Mouse (Mus musculus): Measurements from ENCODE around the gene Arrdc2. TPM values are rescaled to one million over a fixed set of nuclear protein-coding genes. Genes with fewer than 3 reads are reported as not detected.

The Arrdc2 gene
- total and polyA plus RNA-seq, 3 experiments: 13.1 to 22.5 TPM; not detected in 1

DNA sequence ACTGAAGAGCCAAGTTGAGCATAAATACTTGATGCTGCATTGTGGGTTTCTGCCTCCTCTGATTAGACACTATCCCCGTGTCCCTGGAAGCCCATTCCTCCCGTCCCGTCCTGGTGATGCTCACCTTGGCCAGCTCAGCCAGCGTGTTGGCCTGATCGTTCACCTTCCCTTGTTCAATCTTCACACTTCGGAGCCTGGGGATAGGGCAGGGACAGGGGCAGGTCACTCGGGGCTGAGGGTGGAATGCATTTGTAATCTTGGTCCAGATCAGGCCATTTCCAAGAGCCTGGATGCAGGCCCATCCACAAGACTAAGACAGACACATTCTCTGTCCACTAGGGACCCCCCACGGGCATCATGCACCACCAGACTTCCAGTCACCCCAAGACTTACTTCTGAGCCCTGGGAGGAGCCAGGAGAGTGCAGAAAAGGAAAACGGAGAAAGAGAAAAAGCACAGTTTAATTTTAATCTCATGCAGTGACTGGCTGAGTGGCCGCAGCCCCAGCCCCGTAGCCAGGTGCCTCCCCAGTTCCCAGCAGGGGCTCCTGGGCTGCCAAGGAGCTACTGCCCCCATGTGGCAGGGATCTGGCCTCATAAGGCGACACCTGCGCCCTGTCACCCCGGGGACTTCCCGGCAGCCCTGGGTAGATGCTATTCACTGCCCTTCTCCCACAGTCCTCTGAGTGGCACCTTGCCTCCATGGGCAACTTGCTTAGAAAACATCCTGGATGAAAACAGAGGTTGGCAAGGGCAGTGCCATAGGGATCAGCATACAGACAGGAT is 7.0 kb upstream of the Arrdc2 start:
- H3K27me3 ChIP-seq (ENCODE audit: control insufficient read depth in 1 of 2, insufficient read depth in 2 of 2, low read length in 2 of 2): no peaks in the 10 kb centered on the region
- no peak for TF ChIP-seq MAZ (IDR thresholded peaks at IDR 0.05; ENCODE audit: low read depth, low read length)
- no peak; the same call in 1 of the 2 replicates for TF ChIP-seq SMC3 (IDR thresholded peaks at IDR 0.05; ENCODE audit: low read depth, low read length)
- peak in 2 of 3 experiments; percentile 26 to 45; a peak in 4 of 6 replicates for TF ChIP-seq CTCF (IDR thresholded peaks at IDR 0.05 in 2 of 3, conservative IDR thresholded peaks at IDR 0.05 in 1 of 3; ENCODE audit: control insufficient read depth in 1 of 3, insufficient read depth in 1 of 3, low read depth in 2 of 3, low read length in 3 of 3, poor library complexity in 1 of 3, severe bottlenecking in 1 of 3)
- H3K79me2 ChIP-seq (ENCODE audit: control insufficient read depth, insufficient read depth, low read length, poor library complexity): no peaks in the 10 kb centered on the region
- no peak overlapping the region for H3K9ac ChIP-seq (ENCODE audit: control insufficient read depth, low read depth, low read length, poor library complexity, severe bottlenecking)
- H3K9me3 ChIP-seq (replicated peaks; ENCODE audit: insufficient read depth, low read length): no peaks in the 10 kb centered on the region
- H3K4me1 ChIP-seq (ENCODE audit: control insufficient read depth in 1 of 2, insufficient read depth in 2 of 2, low read length in 2 of 2): peaks cover 0 to 6% of the 10 kb centered on the region in 2 experiments; a peak in 3 of 4 replicates
- no peak overlapping the region for H3K27ac ChIP-seq (ENCODE audit: control insufficient read depth, low read depth, low read length)
- DNase-seq (ENCODE audit: low read depth, low spot score): no peak
- no peak overlapping the region for H3K4me3 ChIP-seq (ENCODE audit: control insufficient read depth in 1 of 2, insufficient read depth in 1 of 2, low read depth in 2 of 2, low read length in 2 of 2)
- H3K36me3 ChIP-seq (ENCODE audit: control insufficient read depth in 1 of 2, insufficient read depth in 2 of 2, low read length in 2 of 2): peaks cover 0 to 2% of the 10 kb centered on the region in 2 experiments; a peak in 1 of 4 replicates

DNA sequence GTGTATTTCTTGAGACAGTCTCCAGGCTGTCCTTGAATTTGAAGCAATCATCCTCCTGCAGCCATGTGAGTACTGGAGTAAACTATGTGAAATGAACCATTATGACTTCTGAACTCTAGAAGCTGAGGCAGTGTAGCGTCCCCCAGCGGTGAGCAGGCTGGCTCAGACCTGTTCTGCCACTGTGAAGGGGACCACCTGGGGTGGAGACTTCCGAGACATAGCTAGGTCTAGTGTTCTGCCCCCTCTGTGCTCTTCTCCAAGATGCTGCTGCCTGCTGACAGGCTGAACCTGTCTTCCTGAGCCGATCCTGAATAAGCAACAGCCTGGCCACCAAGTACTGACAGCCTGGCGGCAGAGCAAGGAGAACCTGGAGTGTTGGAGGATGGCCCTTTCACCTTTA is 5.6 kb upstream of the Arrdc2 start:
- H3K27ac ChIP-seq (ENCODE audit: control insufficient read depth, low read depth, low read length): no peak overlapping the region
- H3K9ac ChIP-seq (ENCODE audit: control insufficient read depth, low read depth, low read length, poor library complexity, severe bottlenecking): no peak overlapping the region
- no peak for TF ChIP-seq ZKSCAN1 (IDR thresholded peaks at IDR 0.05; ENCODE audit: low read depth, low read length)
- TF ChIP-seq USF1 (IDR thresholded peaks at IDR 0.05; ENCODE audit: low read depth, low read length): no peak
- no peak for TF ChIP-seq NRF1 (IDR thresholded peaks at IDR 0.05; ENCODE audit: insufficient read depth, low read depth, low read length, poor library complexity, severe bottlenecking)
- TF ChIP-seq RCOR1 (IDR thresholded peaks at IDR 0.05; ENCODE audit: low read depth, low read length): no peak
- no peak for TF ChIP-seq SIN3A (IDR thresholded peaks at IDR 0.05; ENCODE audit: low read length)
- no peak for TF ChIP-seq SMC3 (IDR thresholded peaks at IDR 0.05; ENCODE audit: low read depth, low read length)
- TF ChIP-seq TCF12 (IDR thresholded peaks at IDR 0.05; ENCODE audit: low read depth, low read length): no peak
- TF ChIP-seq ETS1 (IDR thresholded peaks at IDR 0.05; ENCODE audit: low read depth, low read length): no peak
- TF ChIP-seq MXI1 (IDR thresholded peaks at IDR 0.05; ENCODE audit: low read depth, low read length): no peak
- TF ChIP-seq ZNF384 (IDR thresholded peaks at IDR 0.05; ENCODE audit: low read depth, low read length): no peak
- no peak for TF ChIP-seq E2F4 (IDR thresholded peaks at IDR 0.05; ENCODE audit: borderline replicate concordance, low read depth, low read length)
- TF ChIP-seq ZMIZ1 (IDR thresholded peaks at IDR 0.05; ENCODE audit: low read depth, low read length): no peak
- no peak for TF ChIP-seq TBP (IDR thresholded peaks at IDR 0.05; ENCODE audit: low read depth, low read length)
- no peak for TF ChIP-seq ZC3H11A (IDR thresholded peaks at IDR 0.05; ENCODE audit: low read depth, low read length)
- TF ChIP-seq NELFE (IDR thresholded peaks at IDR 0.05; ENCODE audit: low read depth, low read length): no peak
- no peak for TF ChIP-seq MYB (IDR thresholded peaks at IDR 0.05; ENCODE audit: low read depth, low read length)
- TF ChIP-seq POLR2A (IDR thresholded peaks at IDR 0.05; ENCODE audit: control insufficient read depth in 1 of 2, insufficient read depth in 1 of 2, low read depth in 1 of 2, low read length in 2 of 2, poor library complexity in 1 of 2): no peak
- no peak for TF ChIP-seq RAD21 (IDR thresholded peaks at IDR 0.05; ENCODE audit: low read depth, low read length)
- TF ChIP-seq JUND (IDR thresholded peaks at IDR 0.05; ENCODE audit: low read depth, low read length): no peak
- no peak for TF ChIP-seq POLR2AphosphoS2 (IDR thresholded peaks at IDR 0.05; ENCODE audit: low read length)
- no peak for DNase-seq (ENCODE audit: low read depth, low spot score)
- H3K36me3 ChIP-seq (ENCODE audit: control insufficient read depth in 1 of 2, insufficient read depth in 2 of 2, low read length in 2 of 2): peaks cover 0 to 11% of the 10 kb centered on the region in 2 experiments; a peak in 2 of 4 replicates
- peaks cover 0 to 7% of the 10 kb centered on the region in 2 experiments; a peak in 1 of 4 replicates for H3K4me1 ChIP-seq (ENCODE audit: control insufficient read depth in 1 of 2, insufficient read depth in 2 of 2, low read length in 2 of 2)
- no peaks in the 10 kb centered on the region for H3K9me3 ChIP-seq (replicated peaks; ENCODE audit: insufficient read depth, low read length)
- H3K79me2 ChIP-seq (ENCODE audit: control insufficient read depth, insufficient read depth, low read length, poor library complexity): no peaks in the 10 kb centered on the region; the same call in 1 of the 2 replicates
- H3K27me3 ChIP-seq (ENCODE audit: control insufficient read depth in 1 of 2, insufficient read depth in 2 of 2, low read length in 2 of 2): no peaks in the 10 kb centered on the region
- no peak overlapping the region for H3K4me3 ChIP-seq (ENCODE audit: control insufficient read depth in 1 of 2, insufficient read depth in 1 of 2, low read depth in 2 of 2, low read length in 2 of 2)

Measured in MEL (cell line).